Mouse (Mus musculus): ENCODE data around the gene Cers6.

- TF ChIP-seq CTCF (IDR thresholded peaks at IDR 0.05; ENCODE audit: control insufficient read depth, insufficient read depth, insufficient replicate concordance, low read depth, low read length) (no peak), POLR2A (IDR thresholded peaks at IDR 0.05; ENCODE audit: control insufficient read depth, low read depth, low read length) (no peak)
Observed at GRCm38 (mm10) chr2:68995723-68996122, 134.5 kb downstream of the Cers6 start.
